Mouse (Mus musculus) Muller cell, postnatal 12 days (primary cell): ENCODE data around the gene 4930474N05Rik.

Experiments
- DNase-seq: peaks from one replicate; pipeline ENCODE4 v3.0.0-alpha.2; 2015; ENCODE audit errors: inconsistent ontology term

The 4930474N05Rik gene

GRCm38 (mm10) chr14:36094617-36095016, at the start of gene 4930474N05Rik:
TSS of gene 4930474N05Rik (plus strand) at chr14:36094917.
- no peak for DNase-seq

- DNase-seq = peak; percentile 74
These were observed 45.8 kb upstream of the 4930474N05Rik start for GRCm38 (mm10) chr14:36048746-36049391.

- DNase-seq = no peak
These were observed 41.4 kb upstream of the 4930474N05Rik start for GRCm38 (mm10) chr14:36053281-36053680.

- DNase-seq = no peak
These were observed 3.8 kb downstream of the 4930474N05Rik start for GRCm38 (mm10) chr14:36098528-36098927.

- no peak for DNase-seq
These were observed 4.9 kb downstream of the 4930474N05Rik start for GRCm38 (mm10) chr14:36099647-36100046.

- no peak for DNase-seq
These were observed 6.0 kb downstream of the 4930474N05Rik start for GRCm38 (mm10) chr14:36100731-36101130.

GRCm38 (mm10) chr14:36114481-36114880, 19.8 kb downstream of the 4930474N05Rik start:
- no peak for DNase-seq

GRCm38 (mm10) chr14:36123775-36124335, 29.1 kb downstream of the 4930474N05Rik start:
- no peak for DNase-seq

- DNase-seq = no peak
These were observed 41.0 kb downstream of the 4930474N05Rik start for GRCm38 (mm10) chr14:36135749-36136148.

- DNase-seq = no peak
These were observed 43.0 kb downstream of the 4930474N05Rik start for GRCm38 (mm10) chr14:36137696-36138095.

GRCm38 (mm10) chr14:36145261-36145660, 50.5 kb downstream of the 4930474N05Rik start:
- peak; percentile 39 for DNase-seq
